ENCODE assay signal across 9 mouse cellular contexts in genomic region chr11:108447148-108447547, GRCm38 (mm10). TPM values are rescaled to one million over a fixed set of nuclear protein-coding genes. Genes with fewer than 3 reads are reported as not detected.
DNase-seq lines count a peak whose midpoint lies in the region; ATAC-seq and TF ChIP-seq lines count a peak whose summit lies in the region.
"Had no signal": no experiment of that assay in that cellular context is flagged by ENCODE, and none has a peak within 500 bp of the region (broad histone marks: within the 10 kb centered on the region; RNA-seq: fewer than 3 reads in every experiment).

No protein-coding gene starts in this region.

- no peak overlapping the region for H3K9ac ChIP-seq in hindbrain, embryonic 11.5 days (ENCODE audit: low read depth, low read length)
- H3K9ac ChIP-seq in hindbrain, embryonic 12.5 days = no peak overlapping the region
- no peak overlapping the region for H3K9ac ChIP-seq in neural tube, embryonic 11.5 days (ENCODE audit: low read length)
- H3K9ac ChIP-seq in heart, embryonic 11.5 days (ENCODE audit: low read depth, low read length) = no peak overlapping the region

- H3K9me3 ChIP-seq in hindbrain, embryonic 11.5 days (ENCODE audit: control insufficient read depth, low read length) = no peaks in the 10 kb centered on the region
- H3K9me3 ChIP-seq in hindbrain, embryonic 12.5 days (replicated peaks) = no peaks in the 10 kb centered on the region; the same call in 1 of the 2 replicates
- H3K9me3 ChIP-seq in neural tube, embryonic 11.5 days (ENCODE audit: control insufficient read depth, low read length) = no peaks in the 10 kb centered on the region
- no peaks in the 10 kb centered on the region for H3K9me3 ChIP-seq in heart, embryonic 11.5 days (replicated peaks; ENCODE audit: control insufficient read depth, low read length)

- TF ChIP-seq CTCF in brain, embryonic 14.5 days (IDR thresholded peaks at IDR 0.05; ENCODE audit: borderline replicate concordance, extremely low read depth, insufficient read depth, insufficient read length) = peak; percentile 49; the same call in 1 of the 2 replicates

- H3K4me2 ChIP-seq in hindbrain, embryonic 11.5 days (replicated peaks; ENCODE audit: low read depth, low read length) = no peak overlapping the region
- H3K4me2 ChIP-seq in hindbrain, embryonic 12.5 days (replicated peaks) = no peak overlapping the region
- H3K4me2 ChIP-seq in neural tube, embryonic 11.5 days (ENCODE audit: low read depth) = no peak overlapping the region
- H3K4me2 ChIP-seq in heart, embryonic 11.5 days = no peak overlapping the region

- H3K4me1 ChIP-seq in hindbrain, embryonic 11.5 days (replicated peaks; ENCODE audit: control insufficient read depth, insufficient read depth, low read length) = no peaks in the 10 kb centered on the region
- no peaks in the 10 kb centered on the region for H3K4me1 ChIP-seq in hindbrain, embryonic 12.5 days
- no peaks in the 10 kb centered on the region for H3K4me1 ChIP-seq in neural tube, embryonic 11.5 days (ENCODE audit: control insufficient read depth, insufficient read depth, low read length)
- no peaks in the 10 kb centered on the region for H3K4me1 ChIP-seq in heart, embryonic 11.5 days (ENCODE audit: control insufficient read depth, insufficient read depth, low read length)

- peak; percentile 36 for DNase-seq in hindbrain, embryonic 11.5 days (ENCODE audit: low spot score)
- DNase-seq in neural tube, embryonic 11.5 days (ENCODE audit: low spot score) = peak; percentile 44
- DNase-seq in neural tube, embryonic 10.5 days (ENCODE audit: extremely low spot score, low spot score) = no peak
- DNase-seq in brain, embryonic 14.5 days (ENCODE audit: low read depth) = peak; percentile 18
- peak; percentile 19 for DNase-seq in thymus, postnatal 0 days (ENCODE audit: low spot score)
- DNase-seq: right cerebral cortex, postnatal 25 days had no signal

- no peak overlapping the region for H3K4me3 ChIP-seq in hindbrain, embryonic 11.5 days (ENCODE audit: low read depth, low read length)
- H3K4me3 ChIP-seq in hindbrain, embryonic 12.5 days = no peak overlapping the region
- H3K4me3 ChIP-seq in neural tube, embryonic 11.5 days (ENCODE audit: low read depth, low read length) = no peak overlapping the region
- no peak overlapping the region for H3K4me3 ChIP-seq in heart, embryonic 11.5 days (ENCODE audit: low read depth, low read length)

- TF ChIP-seq POLR2A in brain, embryonic 14.5 days (IDR thresholded peaks at IDR 0.05; ENCODE audit: borderline replicate concordance, extremely low read depth, insufficient read depth, insufficient read length, poor library complexity, severe bottlenecking) = no peak

- ATAC-seq in hindbrain, embryonic 11.5 days (ENCODE audit: low FRiP score) = no peak
- ATAC-seq in hindbrain, embryonic 12.5 days (ENCODE audit: low FRiP score) = no peak
- ATAC-seq in neural tube, embryonic 11.5 days (ENCODE audit: insufficient read depth, low FRiP score, low TSS enrichment) = no peak
- ATAC-seq in monocyte, adult 5-6 weeks (replicated peaks; ENCODE audit: insufficient number of reproducible peaks, low FRiP score, low TSS enrichment, poor library complexity, severe bottlenecking) = no peak
- ATAC-seq in heart, embryonic 11.5 days (replicated peaks; ENCODE audit: insufficient number of reproducible peaks, low FRiP score, low TSS enrichment) = no peak

- no peaks in the 10 kb centered on the region for H3K27me3 ChIP-seq in hindbrain, embryonic 11.5 days (ENCODE audit: control insufficient read depth, insufficient read depth, low read length)
- H3K27me3 ChIP-seq in hindbrain, embryonic 12.5 days = no peaks in the 10 kb centered on the region
- H3K27me3 ChIP-seq in neural tube, embryonic 11.5 days (ENCODE audit: control insufficient read depth, insufficient read depth, low read length) = no peaks in the 10 kb centered on the region
- no peaks in the 10 kb centered on the region for H3K27me3 ChIP-seq in heart, embryonic 11.5 days (ENCODE audit: control insufficient read depth, insufficient read depth, low read length)

- no peak overlapping the region for H3K27ac ChIP-seq in hindbrain, embryonic 11.5 days (ENCODE audit: low read depth, low read length)
- H3K27ac ChIP-seq in hindbrain, embryonic 12.5 days = no peak overlapping the region
- no peak overlapping the region for H3K27ac ChIP-seq in neural tube, embryonic 11.5 days (ENCODE audit: low read depth, low read length)
- no peak overlapping the region for H3K27ac ChIP-seq in heart, embryonic 11.5 days (ENCODE audit: low read depth, low read length)

- no peaks in the 10 kb centered on the region for H3K36me3 ChIP-seq in hindbrain, embryonic 11.5 days (ENCODE audit: control insufficient read depth, insufficient read depth, low read length)
- 0 out of 2 replicates have a peak, but pooled peaks cover 3% of the 10 kb centered on the region for H3K36me3 ChIP-seq in hindbrain, embryonic 12.5 days
- H3K36me3 ChIP-seq in neural tube, embryonic 11.5 days (ENCODE audit: control insufficient read depth, insufficient read depth, low read length) = no peaks in the 10 kb centered on the region
- no peaks in the 10 kb centered on the region for H3K36me3 ChIP-seq in heart, embryonic 11.5 days (ENCODE audit: control insufficient read depth, insufficient read depth, low read length)

RNA-seq across cellular contexts. Expression of gene Cep112, which starts 22.2 kb away (rescaled TPM):
- 9.5 and 12.4 TPM in 2 replicates for polyA plus RNA-seq in hindbrain, embryonic 11.5 days (2014; fragmentation: Nextera tagmentation; extraction: Ambion mirVana)
- 12.2 and 12.4 TPM in 2 replicates for polyA plus RNA-seq in hindbrain, embryonic 12.5 days (2016; fragmentation: Nextera tagmentation; extraction: Ambion mirVana)
- 9.0 and 10.0 TPM in 2 replicates for polyA plus RNA-seq in neural tube, embryonic 11.5 days (2014; fragmentation: Nextera tagmentation; extraction: Ambion mirVana)
- polyA plus RNA-seq in brain, embryonic 14.5 days (2012; rRNA removed) = 10.7 and 13.3 TPM in 2 replicates
- 1.4 and 1.9 TPM in 2 replicates for polyA plus RNA-seq in thymus, postnatal 0 days (2015; fragmentation: Nextera tagmentation; extraction: Ambion mirVana)
- 2.1 TPM in 1 of 3 replicates, not detected in the others for total RNA-seq in monocyte, adult 5-6 weeks (2017)
- polyA plus RNA-seq in heart, embryonic 11.5 days (2014; fragmentation: Nextera tagmentation; extraction: Ambion mirVana) = 9.8 and 11.8 TPM in 2 replicates
